12 mouse cellular contexts compared by ENCODE assay signal in the genomic region with DNA sequence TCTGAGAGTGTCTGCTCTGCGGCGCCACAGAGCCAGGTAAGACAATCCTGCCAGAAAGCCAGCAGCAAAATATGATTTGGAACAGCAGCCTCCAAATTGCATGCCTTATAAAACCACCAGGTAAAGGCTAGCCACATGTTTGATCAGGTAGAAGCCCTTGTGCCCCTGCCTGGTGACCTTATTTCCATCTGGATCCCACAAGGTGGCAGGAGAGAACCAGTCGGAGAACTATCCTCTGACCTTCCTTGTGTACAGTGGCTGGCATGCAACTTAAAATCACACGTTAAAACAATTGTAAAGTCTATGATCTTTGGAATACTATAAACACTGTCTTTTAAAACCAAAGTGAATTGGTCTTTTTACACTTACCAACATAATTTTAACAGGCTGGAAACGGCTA. TPM values are rescaled to one million over a fixed set of nuclear protein-coding genes. Genes with fewer than 3 reads are reported as not detected.
A peak's percentile ranks its signal among the peaks of the same experiment; 100 is the strongest.
DNase-seq lines count a peak whose midpoint lies in the region; ATAC-seq and TF ChIP-seq lines count a peak whose summit lies in the region.
"Had no signal": no experiment of that assay in that cellular context is flagged by ENCODE, and none has a peak within 500 bp of the region (broad histone marks: within the 10 kb centered on the region; RNA-seq: fewer than 3 reads in every experiment).

No protein-coding gene starts in this region.

- H3K4me2 ChIP-seq in hindbrain, embryonic 15.5 days: no peak overlapping the region
- no peak overlapping the region for H3K4me2 ChIP-seq in hindbrain, embryonic 12.5 days (replicated peaks)
- H3K4me2 ChIP-seq in lung, postnatal 0 days (replicated peaks; ENCODE audit: low read depth, low read length): no peak overlapping the region
- H3K4me2 ChIP-seq in stomach, postnatal 0 days (replicated peaks; ENCODE audit: low read depth): no peak overlapping the region
- H3K4me2 ChIP-seq in forebrain, embryonic 11.5 days (ENCODE audit: low read depth, low read length, severe bottlenecking): no peak overlapping the region
- H3K4me2 ChIP-seq: heart, embryonic 13.5 days had no signal

- peak; percentile 32; the same call in 1 of the 2 replicates for TF ChIP-seq CTCF in lung, postnatal 0 days (IDR thresholded peaks at IDR 0.05)
- TF ChIP-seq CTCF in lung, adult 2 months (IDR thresholded peaks at IDR 0.05; ENCODE audit: insufficient read depth, low read length): no peak
- TF ChIP-seq CTCF in stomach, postnatal 0 days (IDR thresholded peaks at IDR 0.05; ENCODE audit: low read depth): peak; percentile 52

- H3K27ac ChIP-seq in hindbrain, embryonic 15.5 days (replicated peaks): no peak overlapping the region
- no peak overlapping the region for H3K27ac ChIP-seq in hindbrain, embryonic 12.5 days
- H3K27ac ChIP-seq in lung, postnatal 0 days (ENCODE audit: low read length): no peak overlapping the region
- H3K27ac ChIP-seq in stomach, postnatal 0 days (replicated peaks): no peak overlapping the region
- H3K27ac ChIP-seq in forebrain, embryonic 11.5 days (ENCODE audit: low read depth, low read length): no peak overlapping the region
- H3K27ac ChIP-seq: heart, embryonic 13.5 days; liver, embryonic 14.5 days had no signal

- WGBS in hindbrain, embryonic 15.5 days: 55% methylated on average over 5 of the region's 5 CpGs
- 64% methylated on average over 5 of the region's 5 CpGs for WGBS in hindbrain, embryonic 12.5 days
- WGBS in lung, postnatal 0 days: 51% methylated on average over 5 of the region's 5 CpGs
- WGBS in lung, adult 2 months: 63% methylated on average over 5 of the region's 5 CpGs
- 54% methylated on average over 5 of the region's 5 CpGs for WGBS in stomach, postnatal 0 days
- 61% methylated on average over 5 of the region's 5 CpGs for WGBS in forebrain, embryonic 11.5 days

- H3K9me3 ChIP-seq in hindbrain, embryonic 15.5 days: no peaks in the 10 kb centered on the region
- H3K9me3 ChIP-seq in hindbrain, embryonic 12.5 days (replicated peaks): no peaks in the 10 kb centered on the region
- no peaks in the 10 kb centered on the region for H3K9me3 ChIP-seq in lung, postnatal 0 days (ENCODE audit: low read length)
- H3K9me3 ChIP-seq in stomach, postnatal 0 days (ENCODE audit: control insufficient read depth, low read length): no peaks in the 10 kb centered on the region
- no peaks in the 10 kb centered on the region for H3K9me3 ChIP-seq in forebrain, embryonic 11.5 days (ENCODE audit: control insufficient read depth, low read length)
- H3K9me3 ChIP-seq: G1E; heart, embryonic 13.5 days had no signal

- H3K4me3 ChIP-seq in hindbrain, embryonic 15.5 days: no peak overlapping the region
- H3K4me3 ChIP-seq in hindbrain, embryonic 12.5 days: no peak overlapping the region
- no peak overlapping the region for H3K4me3 ChIP-seq in lung, postnatal 0 days (ENCODE audit: low read depth, low read length)
- no peak overlapping the region for H3K4me3 ChIP-seq in lung, adult 2 months (replicated peaks; ENCODE audit: extremely low read depth, low read depth, low read length)
- no peak overlapping the region for H3K4me3 ChIP-seq in stomach, postnatal 0 days (ENCODE audit: low read depth, low read length)
- no peak overlapping the region for H3K4me3 ChIP-seq in forebrain, embryonic 11.5 days (ENCODE audit: low read depth, low read length)
- H3K4me3 ChIP-seq: heart, embryonic 13.5 days had no signal

- H3K9ac ChIP-seq in hindbrain, embryonic 15.5 days: no peak overlapping the region
- no peak overlapping the region for H3K9ac ChIP-seq in hindbrain, embryonic 12.5 days
- no peak overlapping the region for H3K9ac ChIP-seq in lung, postnatal 0 days (replicated peaks; ENCODE audit: low read depth)
- no peak overlapping the region for H3K9ac ChIP-seq in stomach, postnatal 0 days (ENCODE audit: low read length)
- H3K9ac ChIP-seq in forebrain, embryonic 11.5 days (ENCODE audit: low read length): no peak overlapping the region
- H3K9ac ChIP-seq: heart, embryonic 13.5 days; liver, embryonic 14.5 days had no signal

- no peaks in the 10 kb centered on the region for H3K36me3 ChIP-seq in hindbrain, embryonic 15.5 days
- no peaks in the 10 kb centered on the region for H3K36me3 ChIP-seq in hindbrain, embryonic 12.5 days
- no peaks in the 10 kb centered on the region for H3K36me3 ChIP-seq in lung, postnatal 0 days (ENCODE audit: insufficient read depth, low read length)
- no peaks in the 10 kb centered on the region for H3K36me3 ChIP-seq in stomach, postnatal 0 days (ENCODE audit: control insufficient read depth, insufficient read depth, low read length)
- no peaks in the 10 kb centered on the region for H3K36me3 ChIP-seq in forebrain, embryonic 11.5 days (ENCODE audit: control insufficient read depth, insufficient read depth, low read length)
- H3K36me3 ChIP-seq: G1E; heart, embryonic 13.5 days had no signal

- TF ChIP-seq POLR2A in lung, adult 2 months (IDR thresholded peaks at IDR 0.05; ENCODE audit: borderline replicate concordance, extremely low read depth, low read depth, low read length): no peak

- no peak for DNase-seq in lung, postnatal 0 days (ENCODE audit: low spot score)
- DNase-seq in lung, adult 2 months: no peak
- DNase-seq in cerebellum, adult 8-10 months: peak; percentile 48
- no peak for DNase-seq in stomach, postnatal 0 days (ENCODE audit: low spot score)
- DNase-seq in forebrain, embryonic 11.5 days (ENCODE audit: low spot score): no peak
- no peak for DNase-seq in lung, postnatal 14 days
- DNase-seq: adrenal gland, adult 2 months had no signal

- no peaks in the 10 kb centered on the region for H3K27me3 ChIP-seq in hindbrain, embryonic 15.5 days
- H3K27me3 ChIP-seq in hindbrain, embryonic 12.5 days: no peaks in the 10 kb centered on the region
- H3K27me3 ChIP-seq in lung, postnatal 0 days (replicated peaks; ENCODE audit: insufficient read depth, low read length): no peaks in the 10 kb centered on the region
- H3K27me3 ChIP-seq in stomach, postnatal 0 days (ENCODE audit: control insufficient read depth, insufficient read depth, low read length): no peaks in the 10 kb centered on the region
- no peaks in the 10 kb centered on the region for H3K27me3 ChIP-seq in forebrain, embryonic 11.5 days (ENCODE audit: control insufficient read depth, insufficient read depth, low read length)
- H3K27me3 ChIP-seq: heart, embryonic 13.5 days had no signal

- no peaks in the 10 kb centered on the region for H3K4me1 ChIP-seq in hindbrain, embryonic 15.5 days (replicated peaks)
- no peaks in the 10 kb centered on the region for H3K4me1 ChIP-seq in hindbrain, embryonic 12.5 days
- H3K4me1 ChIP-seq in lung, postnatal 0 days (ENCODE audit: insufficient read depth, low read depth, low read length): no peaks in the 10 kb centered on the region
- H3K4me1 ChIP-seq in lung, adult 2 months (ENCODE audit: control insufficient read depth, insufficient read depth, low read length): no peaks in the 10 kb centered on the region
- H3K4me1 ChIP-seq in stomach, postnatal 0 days (replicated peaks; ENCODE audit: control insufficient read depth, insufficient read depth): no peaks in the 10 kb centered on the region
- no peaks in the 10 kb centered on the region for H3K4me1 ChIP-seq in forebrain, embryonic 11.5 days (replicated peaks; ENCODE audit: control insufficient read depth, insufficient read depth, low read length)
- H3K4me1 ChIP-seq: heart, embryonic 13.5 days had no signal

- no peak for TF ChIP-seq EP300 in lung, postnatal 0 days (IDR thresholded peaks at IDR 0.05)
- TF ChIP-seq EP300 in stomach, postnatal 0 days (optimal IDR thresholded peaks at IDR 0.05): no peak

- peak; percentile 42; the same call in 1 of the 2 replicates for ATAC-seq in hindbrain, embryonic 15.5 days (ENCODE audit: low FRiP score, low read depth)
- no peak for ATAC-seq in hindbrain, embryonic 12.5 days (ENCODE audit: low FRiP score)
- no peak for ATAC-seq in lung, postnatal 0 days
- ATAC-seq in stomach, postnatal 0 days (ENCODE audit: low FRiP score, low TSS enrichment): no peak
- no peak for ATAC-seq in forebrain, embryonic 11.5 days (replicated peaks; ENCODE audit: low FRiP score)

RNA-seq across cellular contexts. Expression of gene Mcee, which starts 32.5 kb away (rescaled TPM):
- polyA plus RNA-seq in hindbrain, embryonic 15.5 days (2015; fragmentation: Nextera tagmentation; extraction: Ambion mirVana): 46.7 and 56.4 TPM in 2 replicates
- 37.1 and 46.1 TPM in 2 replicates for polyA plus RNA-seq in hindbrain, embryonic 12.5 days (2016; fragmentation: Nextera tagmentation; extraction: Ambion mirVana)
- 112 and 117 TPM in 2 replicates for polyA plus RNA-seq in lung, postnatal 0 days (2015; fragmentation: Nextera tagmentation; extraction: Ambion mirVana)
- 21.0 and 21.1 TPM in 2 replicates for polyA plus RNA-seq in lung, adult 2 months (2012; rRNA removed)
- 89.8 and 97.7 TPM in 2 replicates for polyA plus RNA-seq in stomach, postnatal 0 days (2015; fragmentation: Nextera tagmentation; extraction: Ambion mirVana)
- 36.6 and 37.3 TPM in 2 replicates for polyA plus RNA-seq in forebrain, embryonic 11.5 days (2014; fragmentation: Nextera tagmentation; extraction: Ambion mirVana)

RNA-seq across cellular contexts. Expression of gene Mphosph10, which starts 32.8 kb away (rescaled TPM):
- 22.7 and 25.0 TPM in 2 replicates for polyA plus RNA-seq in hindbrain, embryonic 15.5 days (2015; fragmentation: Nextera tagmentation; extraction: Ambion mirVana)
- 41.7 and 43.7 TPM in 2 replicates for polyA plus RNA-seq in hindbrain, embryonic 12.5 days (2016; fragmentation: Nextera tagmentation; extraction: Ambion mirVana)
- polyA plus RNA-seq in lung, postnatal 0 days (2015; fragmentation: Nextera tagmentation; extraction: Ambion mirVana): 18.6 and 21.1 TPM in 2 replicates
- polyA plus RNA-seq in lung, adult 2 months (2012; rRNA removed): 0.51 and 1.3 TPM in 2 replicates
- polyA plus RNA-seq in stomach, postnatal 0 days (2015; fragmentation: Nextera tagmentation; extraction: Ambion mirVana): 24.3 and 26.4 TPM in 2 replicates
- 52.0 and 55.1 TPM in 2 replicates for polyA plus RNA-seq in forebrain, embryonic 11.5 days (2014; fragmentation: Nextera tagmentation; extraction: Ambion mirVana)

RNA-seq across cellular contexts. Expression of gene Fan1, which starts 51.0 kb away (rescaled TPM):
- 5.4 and 7.1 TPM in 2 replicates for polyA plus RNA-seq in hindbrain, embryonic 15.5 days (2015; fragmentation: Nextera tagmentation; extraction: Ambion mirVana)
- 9.1 and 10.1 TPM in 2 replicates for polyA plus RNA-seq in hindbrain, embryonic 12.5 days (2016; fragmentation: Nextera tagmentation; extraction: Ambion mirVana)
- 4.8 and 5.2 TPM in 2 replicates for polyA plus RNA-seq in lung, postnatal 0 days (2015; fragmentation: Nextera tagmentation; extraction: Ambion mirVana)
- 2.7 and 3.8 TPM in 2 replicates for polyA plus RNA-seq in lung, adult 2 months (2012; rRNA removed)
- polyA plus RNA-seq in stomach, postnatal 0 days (2015; fragmentation: Nextera tagmentation; extraction: Ambion mirVana): 2.7 and 2.9 TPM in 2 replicates
- 8.8 and 9.0 TPM in 2 replicates for polyA plus RNA-seq in forebrain, embryonic 11.5 days (2014; fragmentation: Nextera tagmentation; extraction: Ambion mirVana)
